Mouse (Mus musculus) midbrain, embryonic 10.5 days (tissue): ENCODE data around the gene Hltf. TPM values are rescaled to one million over a fixed set of nuclear protein-coding genes. Genes with fewer than 3 reads are reported as not detected.
A peak's percentile ranks its signal among the peaks of the same experiment; 100 is the strongest.
"Not testable (repeated sequence)": the region's sequence is repeated elsewhere in the genome, so short reads cannot be mapped to it uniquely, and the experiment has no call there.

ENCODE experiments used
- DNase-seq: peaks from one replicate; pipeline ENCODE4 v3.0.0-alpha.2; 2017; ENCODE audit warnings: low spot score
- H3K27ac ChIP-seq: fragments of 300-500 bp; sonication (generic); replicated peaks from 2 replicates; pipeline ENCODE4 v1.5.1; 2016; ENCODE audit warnings: mild to moderate bottlenecking
- H3K27me3 ChIP-seq: fragments of 300-500 bp; sonication (generic); 2 replicates; pipeline ENCODE4 v1.6.1; 2016; ENCODE audit warnings: low read depth, mild to moderate bottlenecking; ENCODE audit not compliant: poor library complexity, severe bottlenecking
- H3K36me3 ChIP-seq: fragments of 300-500 bp; sonication (generic); 2 replicates; pipeline ENCODE4 v1.6.1; 2016; ENCODE audit warnings: mild to moderate bottlenecking, moderate library complexity
- H3K4me1 ChIP-seq: fragments of 300-500 bp; sonication (generic); 2 replicates; pipeline ENCODE4 v1.6.1; 2016
- H3K4me3 ChIP-seq: fragments of 300-500 bp; sonication (generic); 2 replicates; pipeline ENCODE4 v1.5.1; 2016; ENCODE audit warnings: mild to moderate bottlenecking, moderate library complexity
- H3K9me3 ChIP-seq: fragments of 300-500 bp; sonication (generic); replicated peaks from 2 replicates; pipeline ENCODE4 v1.6.1; 2016; ENCODE audit warnings: mild to moderate bottlenecking
- WGBS: fragments of 180-500 bp; shearing (Covaris S2); methylation state at CpG from one replicate; pipeline ENCODE4 v1.1.7; 2016; 5-methylcytosine and 5-hydroxymethylcytosine counted together
- polyA plus RNA-seq: library from polyadenylated mRNA; unstranded; fragments of >200 nt; fragmentation: Nextera tagmentation; extraction: Ambion mirVana; gene quantifications from 2 replicates; pipeline ENCODE4 v1.2.1, GENCODE M21; 2016

Hltf gene
- polyA plus RNA-seq: 15.8 and 16.3 TPM in 2 replicates

GRCm38 (mm10) chr3:20057306-20058196 is at the start of gene Hltf:
Hltf (plus strand) TSS chr3:20057811.
- Histone ChIP-seq H3K4me1 (peaks cover 11% of the 10 kb centered on the region), H3K27me3 (no peaks in the 10 kb centered on the region), H3K27ac (peak within 1 kb of the TSS; percentile 87), H3K9me3 (no peaks in the 10 kb centered on the region), H3K36me3 (peaks cover 5% of the 10 kb centered on the region), H3K4me3 (peak within 1 kb of the TSS; percentile 85)
- DNase-seq: peak; percentile 92
- WGBS: under 1% methylated on average over 52 of the region's 54 CpGs

- no peaks in the 10 kb centered on the region for H3K4me1 ChIP-seq
- H3K9me3 ChIP-seq: no peaks in the 10 kb centered on the region
- no peak overlapping the region for H3K27ac ChIP-seq
- H3K27me3 ChIP-seq: no peaks in the 10 kb centered on the region
- no peak for DNase-seq
- WGBS: 87% methylated on average over 9 of the region's 9 CpGs
- H3K36me3 ChIP-seq: peaks cover 21% of the 10 kb centered on the region
- H3K4me3 ChIP-seq: no peak overlapping the region
Observed at GRCm38 (mm10) chr3:20010464-20010863, 47.1 kb upstream of the Hltf start.

- peaks cover 25% of the 10 kb centered on the region for H3K36me3 ChIP-seq
- not testable (repeated sequence) for H3K4me1 ChIP-seq, H3K27ac ChIP-seq, H3K4me3 ChIP-seq, H3K27me3 ChIP-seq, H3K9me3 ChIP-seq, DNase-seq
- 83% methylated on average over 7 of the region's 7 CpGs for WGBS
Observed at GRCm38 (mm10) chr3:20010905-20011304, 46.7 kb upstream of the Hltf start.

- 92% methylated on average over 2 of the region's 2 CpGs for WGBS
- Histone ChIP-seq H3K4me1 (no peaks in the 10 kb centered on the region), H3K4me3 (no peak overlapping the region), H3K9me3 (no peaks in the 10 kb centered on the region), H3K36me3 (peaks cover 41% of the 10 kb centered on the region), H3K27me3 (no peaks in the 10 kb centered on the region), H3K27ac (no peak overlapping the region)
- DNase-seq: no peak
Observed at GRCm38 (mm10) chr3:20014454-20014853, 43.2 kb upstream of the Hltf start.

- DNase-seq: no peak
- Histone ChIP-seq H3K4me1 (no peaks in the 10 kb centered on the region), H3K27ac (no peak overlapping the region), H3K9me3 (no peaks in the 10 kb centered on the region), H3K36me3 (peaks cover 50% of the 10 kb centered on the region), H3K27me3 (no peaks in the 10 kb centered on the region), H3K4me3 (no peak overlapping the region)
- 91% methylated on average over 8 of the region's 8 CpGs for WGBS
Observed at GRCm38 (mm10) chr3:20018076-20018475, 39.5 kb upstream of the Hltf start.

GRCm38 (mm10) chr3:20023832-20024231 is 33.8 kb upstream of the Hltf start:
- H3K27ac ChIP-seq: no peak overlapping the region
- H3K9me3 ChIP-seq: no peaks in the 10 kb centered on the region
- WGBS: 44% methylated on average over 1 of the region's 1 CpGs
- H3K4me3 ChIP-seq: no peak overlapping the region
- H3K36me3 ChIP-seq: peaks cover 55% of the 10 kb centered on the region
- no peak for DNase-seq
- H3K27me3 ChIP-seq: no peaks in the 10 kb centered on the region
- no peaks in the 10 kb centered on the region for H3K4me1 ChIP-seq

- Histone ChIP-seq H3K9me3 (no peaks in the 10 kb centered on the region), H3K36me3 (peaks cover 48% of the 10 kb centered on the region), H3K4me1 (no peaks in the 10 kb centered on the region), H3K27ac (no peak overlapping the region), H3K27me3 (no peaks in the 10 kb centered on the region), H3K4me3 (no peak overlapping the region)
- DNase-seq: no peak
Observed at GRCm38 (mm10) chr3:20026481-20026880, 31.1 kb upstream of the Hltf start.

- DNase-seq: no peak
- Histone ChIP-seq H3K27me3 (no peaks in the 10 kb centered on the region), H3K4me3 (no peak overlapping the region), H3K27ac (no peak overlapping the region), H3K9me3 (no peaks in the 10 kb centered on the region), H3K4me1 (no peaks in the 10 kb centered on the region), H3K36me3 (peaks cover 47% of the 10 kb centered on the region)
- WGBS: 95% methylated on average over 8 of the region's 8 CpGs
Observed at GRCm38 (mm10) chr3:20026996-20027689, 30.5 kb upstream of the Hltf start.

- Histone ChIP-seq H3K27me3 (no peaks in the 10 kb centered on the region), H3K36me3 (peaks cover 41% of the 10 kb centered on the region), H3K27ac (no peak overlapping the region), H3K4me3 (no peak overlapping the region), H3K9me3 (no peaks in the 10 kb centered on the region), H3K4me1 (no peaks in the 10 kb centered on the region)
- DNase-seq: no peak
- 90% methylated on average over 5 of the region's 5 CpGs for WGBS
Observed at GRCm38 (mm10) chr3:20027788-20028187, 29.8 kb upstream of the Hltf start.

GRCm38 (mm10) chr3:20028640-20029039 is 29.0 kb upstream of the Hltf start:
- Histone ChIP-seq H3K4me3 (no peak overlapping the region), H3K27me3 (no peaks in the 10 kb centered on the region), H3K9me3 (no peaks in the 10 kb centered on the region), H3K4me1 (peaks cover 3% of the 10 kb centered on the region), H3K36me3 (peaks cover 33% of the 10 kb centered on the region), H3K27ac (no peak overlapping the region)
- no peak for DNase-seq
- 92% methylated on average over 3 of the region's 3 CpGs for WGBS

- Histone ChIP-seq H3K9me3 (no peaks in the 10 kb centered on the region), H3K27me3 (no peaks in the 10 kb centered on the region), H3K27ac (no peak overlapping the region), H3K4me1 (peaks cover 15% of the 10 kb centered on the region), H3K36me3 (peaks cover 13% of the 10 kb centered on the region), H3K4me3 (no peak overlapping the region)
- 92% methylated on average over 6 of the region's 6 CpGs for WGBS
- DNase-seq: no peak
Observed at GRCm38 (mm10) chr3:20030807-20031206, 26.8 kb upstream of the Hltf start.

GRCm38 (mm10) chr3:20033761-20034718 is 23.6 kb upstream of the Hltf start:
- Histone ChIP-seq H3K9me3 (no peaks in the 10 kb centered on the region), H3K36me3 (no peaks in the 10 kb centered on the region), H3K4me1 (peaks cover 15% of the 10 kb centered on the region), H3K27me3 (no peaks in the 10 kb centered on the region), H3K27ac (peak overlapping the region; percentile 86; the same call in 1 of the 2 replicates), H3K4me3 (peak overlapping the region; percentile 80)
- DNase-seq: no peak
- WGBS: 33% methylated on average over 10 of the region's 10 CpGs
